Mouse (Mus musculus) stomach, embryonic 16.5 days (tissue): Measurements from ENCODE around the gene Alpk1. TPM values are rescaled to one million over a fixed set of nuclear protein-coding genes. Genes with fewer than 3 reads are reported as not detected.

ENCODE experiments used
- ATAC-seq: fragments of 200-750 bp; cut with Nextera tagmentation; 2 replicates; pipeline ENCODE4 v1.8.0; 2017; ENCODE audit warnings: moderate number of reproducible peaks, moderate TSS enrichment; ENCODE audit not compliant: insufficient read depth, low FRiP score
- H3K27ac ChIP-seq: fragments of 300-500 bp; sonication (generic); 2 replicates; pipeline ENCODE4 v1.5.1; 2014; ENCODE audit warnings: low read length
- H3K27me3 ChIP-seq: fragments of 300-500 bp; sonication (generic); 2 replicates; pipeline ENCODE4 v1.6.1; 2014; ENCODE audit warnings: low read length, control low read depth, mixed read lengths; ENCODE audit not compliant: control insufficient read depth, insufficient read depth
- H3K36me3 ChIP-seq: fragments of 300-500 bp; sonication (generic); 2 replicates; pipeline ENCODE4 v1.6.1; 2014; ENCODE audit warnings: low read length; ENCODE audit not compliant: control insufficient read depth, insufficient read depth
- H3K4me1 ChIP-seq: fragments of 300-500 bp; sonication (generic); 2 replicates; pipeline ENCODE4 v1.6.1; 2014; ENCODE audit warnings: low read length, control low read depth, mixed read lengths; ENCODE audit not compliant: control insufficient read depth, insufficient read depth
- H3K4me2 ChIP-seq: fragments of 300-500 bp; sonication (generic); 2 replicates; pipeline ENCODE4 v1.6.1; 2014; ENCODE audit warnings: low read depth, low read length, mixed read lengths
- H3K4me3 ChIP-seq: fragments of 300-500 bp; sonication (generic); replicated peaks from 2 replicates; pipeline ENCODE4 v1.5.1; 2014; ENCODE audit warnings: mild to moderate bottlenecking, low read length
- H3K9ac ChIP-seq: fragments of 300-500 bp; sonication (generic); 2 replicates; pipeline ENCODE4 v1.6.1; 2014; ENCODE audit warnings: low read length
- H3K9me3 ChIP-seq: fragments of 300-500 bp; sonication (generic); replicated peaks from 2 replicates; pipeline ENCODE4 v1.6.1; 2016; ENCODE audit warnings: low read length, control low read depth; ENCODE audit not compliant: control insufficient read depth
- WGBS: fragments of 180-500 bp; shearing (Covaris S2); extraction: QIAGEN DNeasy Blood & Tissue Kit; methylation state at CpG from one replicate; pipeline ENCODE4 v1.1.7; 2014; 5-methylcytosine and 5-hydroxymethylcytosine counted together
- polyA plus RNA-seq: library from polyadenylated mRNA; unstranded; fragments of >200 nt; fragmentation: Nextera tagmentation; extraction: Ambion mirVana; gene quantifications from 2 replicates; pipeline ENCODE4 v1.2.1, GENCODE M21; 2015

Alpk1 gene
- polyA plus RNA-seq, 1 experiment from 2014 or later, result 4.3 TPM

GRCm38 (mm10) chr3:127757886-127758301, 22.4 kb downstream of the Alpk1 start:
- Histone ChIP-seq H3K9ac (no peak overlapping the region), H3K4me2 (no peak overlapping the region), H3K27me3 (0 out of 2 replicates have a peak, but pooled peaks cover 3% of the 10 kb centered on the region), H3K4me3 (no peak overlapping the region), H3K4me1 (no peaks in the 10 kb centered on the region), H3K36me3 (no peaks in the 10 kb centered on the region), H3K9me3 (no peaks in the 10 kb centered on the region), H3K27ac (no peak overlapping the region)
- ATAC-seq, result no peak

- 86% methylated on average over 6 of the region's 6 CpGs for WGBS
- H3K4me2 ChIP-seq, result no peak overlapping the region
- ATAC-seq, result no peak
Measured at GRCm38 (mm10) chr3:127756458-127756857, 23.9 kb downstream of the Alpk1 start.

GRCm38 (mm10) chr3:127749981-127750562, 30.3 kb downstream of the Alpk1 start:
- WGBS, result 21% methylated on average over 12 of the region's 12 CpGs
- Histone ChIP-seq H3K4me3 (no peak overlapping the region), H3K9me3 (no peaks in the 10 kb centered on the region), H3K27me3 (peaks cover 17% of the 10 kb centered on the region), H3K36me3 (no peaks in the 10 kb centered on the region), H3K4me1 (peaks cover 3% of the 10 kb centered on the region; the same call in 1 of the 2 replicates), H3K27ac (no peak overlapping the region), H3K4me2 (peak overlapping the region; percentile 41; the same call in 1 of the 2 replicates), H3K9ac (no peak overlapping the region)
- no peak for ATAC-seq

More at GRCm38 (mm10) chr3:127756458-127756857, 23.9 kb downstream of the Alpk1 start:
- 0 out of 2 replicates have a peak, but pooled peaks cover 3% of the 10 kb centered on the region for H3K27me3 ChIP-seq
- no peak overlapping the region for H3K9ac ChIP-seq
- no peaks in the 10 kb centered on the region for H3K36me3 ChIP-seq
- no peak overlapping the region for H3K4me3 ChIP-seq
- H3K27ac ChIP-seq, result no peak overlapping the region
- H3K9me3 ChIP-seq, result no peaks in the 10 kb centered on the region
- H3K4me1 ChIP-seq, result no peaks in the 10 kb centered on the region

- no peaks in the 10 kb centered on the region for H3K9me3 ChIP-seq
- H3K9ac ChIP-seq, result no peak overlapping the region
- WGBS, result 34% methylated on average over 9 of the region's 9 CpGs
- H3K4me2 ChIP-seq, result no peak overlapping the region
- no peak overlapping the region for H3K4me3 ChIP-seq
- no peak for ATAC-seq
- H3K36me3 ChIP-seq, result no peaks in the 10 kb centered on the region
- H3K4me1 ChIP-seq, result peaks cover 3% of the 10 kb centered on the region; the same call in 1 of the 2 replicates
- H3K27ac ChIP-seq, result no peak overlapping the region
- H3K27me3 ChIP-seq, result peaks cover 17% of the 10 kb centered on the region
Measured at GRCm38 (mm10) chr3:127749266-127749665, 31.1 kb downstream of the Alpk1 start.

- no peak overlapping the region for H3K4me2 ChIP-seq
- peaks cover 17% of the 10 kb centered on the region for H3K27me3 ChIP-seq
- H3K27ac ChIP-seq, result no peak overlapping the region
- no peak overlapping the region for H3K9ac ChIP-seq
- H3K9me3 ChIP-seq, result no peaks in the 10 kb centered on the region
- H3K4me1 ChIP-seq, result peaks cover 3% of the 10 kb centered on the region; the same call in 1 of the 2 replicates
- H3K4me3 ChIP-seq, result no peak overlapping the region
- ATAC-seq, result no peak
- WGBS, result 64% methylated on average over 4 of the region's 4 CpGs
- no peaks in the 10 kb centered on the region for H3K36me3 ChIP-seq
Measured at GRCm38 (mm10) chr3:127748644-127749043, 31.7 kb downstream of the Alpk1 start.

GRCm38 (mm10) chr3:127745911-127746640, 34.3 kb downstream of the Alpk1 start:
- no peak for ATAC-seq
- H3K4me3 ChIP-seq, result no peak overlapping the region
- 26% methylated on average over 16 of the region's 16 CpGs for WGBS
- H3K4me2 ChIP-seq, result no peak overlapping the region
- peaks cover 3% of the 10 kb centered on the region; the same call in 1 of the 2 replicates for H3K4me1 ChIP-seq
- H3K27me3 ChIP-seq, result peaks cover 17% of the 10 kb centered on the region
- no peaks in the 10 kb centered on the region for H3K36me3 ChIP-seq
- H3K27ac ChIP-seq, result no peak overlapping the region
- H3K9me3 ChIP-seq, result no peaks in the 10 kb centered on the region
- no peak overlapping the region for H3K9ac ChIP-seq

GRCm38 (mm10) chr3:127745504-127745903, 34.8 kb downstream of the Alpk1 start:
- Histone ChIP-seq H3K9me3 (no peaks in the 10 kb centered on the region), H3K36me3 (no peaks in the 10 kb centered on the region), H3K4me3 (no peak overlapping the region), H3K27me3 (peaks cover 12% of the 10 kb centered on the region), H3K4me2 (no peak overlapping the region), H3K27ac (no peak overlapping the region), H3K9ac (no peak overlapping the region), H3K4me1 (peaks cover 3% of the 10 kb centered on the region; the same call in 1 of the 2 replicates)
- 36% methylated on average over 6 of the region's 6 CpGs for WGBS
- no peak for ATAC-seq

GRCm38 (mm10) chr3:127743614-127744365, 36.5 kb downstream of the Alpk1 start:
- peaks cover 4% of the 10 kb centered on the region; the same call in 1 of the 2 replicates for H3K27me3 ChIP-seq
- no peaks in the 10 kb centered on the region for H3K9me3 ChIP-seq
- no peak overlapping the region for H3K4me2 ChIP-seq
- ATAC-seq, result no peak
- no peak overlapping the region for H3K9ac ChIP-seq
- H3K4me1 ChIP-seq, result no peaks in the 10 kb centered on the region
- no peaks in the 10 kb centered on the region for H3K36me3 ChIP-seq
- WGBS, result 77% methylated on average over 13 of the region's 14 CpGs
- H3K27ac ChIP-seq, result no peak overlapping the region
- no peak overlapping the region for H3K4me3 ChIP-seq

GRCm38 (mm10) chr3:127741473-127741872, 38.9 kb downstream of the Alpk1 start:
- Histone ChIP-seq H3K36me3 (no peaks in the 10 kb centered on the region), H3K4me1 (no peaks in the 10 kb centered on the region), H3K4me3 (no peak overlapping the region), H3K27me3 (no peaks in the 10 kb centered on the region), H3K9ac (no peak overlapping the region), H3K27ac (no peak overlapping the region), H3K9me3 (no peaks in the 10 kb centered on the region), H3K4me2 (no peak overlapping the region)
- 92% methylated on average over 3 of the region's 3 CpGs for WGBS
- no peak for ATAC-seq
